In the genomic region with DNA sequence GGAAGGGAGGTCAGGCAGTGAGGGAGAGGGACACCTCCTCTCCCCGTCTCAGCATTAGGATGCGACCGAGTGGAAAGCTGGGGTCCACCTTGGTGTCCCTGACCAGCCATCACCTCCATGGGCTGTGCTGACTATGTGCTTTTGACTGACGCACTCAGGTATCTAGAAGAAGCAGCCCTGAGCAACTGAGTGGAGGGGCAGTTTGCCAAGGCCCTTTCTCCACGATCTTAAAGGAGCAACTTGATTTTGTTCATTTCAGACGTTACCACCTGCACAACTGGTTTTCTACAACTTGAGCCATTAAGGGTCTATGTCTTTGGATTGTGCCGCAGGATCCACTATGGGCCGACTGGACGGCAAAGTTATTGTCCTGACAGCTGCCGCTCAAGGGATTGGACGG, we compare ENCODE assay signal across 22 mouse cellular contexts. TPM values are rescaled to one million over a fixed set of nuclear protein-coding genes. Genes with fewer than 3 reads are reported as not detected.
DNase-seq lines count a peak whose midpoint lies in the region; ATAC-seq lines count a peak whose summit lies in the region.
"Had no signal": no experiment of that assay in that cellular context is flagged by ENCODE, and none has a peak within 500 bp of the region (broad histone marks: within the 10 kb centered on the region; RNA-seq: fewer than 3 reads in every experiment).

No protein-coding gene starts in this region.

- peak; percentile 30 for DNase-seq in kidney, adult 11 months
- peak; percentile 18 to 32 for DNase-seq in lung, adult 18-20 months
- DNase-seq in lung, postnatal 10 days, result no peak
- peak; percentile 22 for DNase-seq in lung, postnatal 14 days
- DNase-seq in urinary bladder, adult 18-20 months (ENCODE audit: low spot score in 2 of 2), result no peak
- DNase-seq: adrenal gland, postnatal 14 days; B cell, adult 2 months; cerebellum, adult 11-12 months; cerebellum, adult 9-11 months; cerebellum, postnatal 36 days; gastrocnemius, postnatal 10 days; heart, adult 2 months had no signal

- no peaks in the 10 kb centered on the region for H3K36me3 ChIP-seq in kidney, embryonic 15.5 days
- no peaks in the 10 kb centered on the region for H3K36me3 ChIP-seq in heart, embryonic 12.5 days
- H3K36me3 ChIP-seq: embryonic facial prominence, embryonic 13.5 days; forebrain, embryonic 12.5 days; G1E; hindbrain, embryonic 10.5 days had no signal

- H3K4me1 ChIP-seq in kidney, embryonic 15.5 days, result peaks cover 11% of the 10 kb centered on the region
- H3K4me1 ChIP-seq in heart, embryonic 12.5 days (replicated peaks), result no peaks in the 10 kb centered on the region

- no peaks in the 10 kb centered on the region for H3K27me3 ChIP-seq in kidney, embryonic 15.5 days
- 0 out of 2 replicates have a peak, but pooled peaks cover 2% of the 10 kb centered on the region for H3K27me3 ChIP-seq in heart, embryonic 12.5 days (replicated peaks)
- H3K27me3 ChIP-seq: embryonic facial prominence, embryonic 13.5 days; forebrain, embryonic 12.5 days had no signal

- 84% methylated on average over 11 of the region's 11 CpGs for WGBS in kidney, embryonic 15.5 days
- WGBS in heart, embryonic 12.5 days, result 82% methylated on average over 11 of the region's 11 CpGs

- no peak overlapping the region for H3K27ac ChIP-seq in kidney, embryonic 15.5 days
- no peak overlapping the region for H3K27ac ChIP-seq in heart, embryonic 12.5 days (ENCODE audit: poor library complexity, severe bottlenecking)
- H3K27ac ChIP-seq: embryonic facial prominence, embryonic 13.5 days; forebrain, embryonic 12.5 days; heart, adult 2 months; hindbrain, embryonic 10.5 days had no signal

- H3K9me3 ChIP-seq in kidney, embryonic 15.5 days (replicated peaks), result no peaks in the 10 kb centered on the region
- no peaks in the 10 kb centered on the region for H3K9me3 ChIP-seq in heart, embryonic 12.5 days (replicated peaks)
- H3K9me3 ChIP-seq: embryonic facial prominence, embryonic 13.5 days; forebrain, embryonic 12.5 days; G1E; hindbrain, embryonic 10.5 days had no signal

- no peak overlapping the region for H3K9ac ChIP-seq in kidney, embryonic 15.5 days
- no peak overlapping the region for H3K9ac ChIP-seq in heart, embryonic 12.5 days
- H3K9ac ChIP-seq: embryonic facial prominence, embryonic 13.5 days; forebrain, embryonic 12.5 days had no signal

- no peak overlapping the region for H3K4me2 ChIP-seq in kidney, embryonic 15.5 days
- no peak overlapping the region for H3K4me2 ChIP-seq in heart, embryonic 12.5 days
- H3K4me2 ChIP-seq: embryonic facial prominence, embryonic 13.5 days; forebrain, embryonic 12.5 days; heart, embryonic 11.5 days had no signal

- no peak overlapping the region for H3K4me3 ChIP-seq in kidney, embryonic 15.5 days (replicated peaks)
- H3K4me3 ChIP-seq in heart, embryonic 12.5 days, result no peak overlapping the region
- H3K4me3 ChIP-seq: embryonic facial prominence, embryonic 13.5 days; forebrain, embryonic 12.5 days; heart, adult 2 months; hindbrain, embryonic 10.5 days had no signal

- no peak for ATAC-seq in kidney, embryonic 15.5 days (replicated peaks; ENCODE audit: low FRiP score)
- no peak for ATAC-seq in heart, embryonic 12.5 days (ENCODE audit: insufficient number of reproducible peaks, low FRiP score)
- ATAC-seq: activated CD4-positive, CD25-positive, alpha-beta regulatory T cell, adult 4 months; CD4-positive, CD25-positive, alpha-beta regulatory T cell, adult 4 months; forebrain, embryonic 16.5 days had no signal

RNA-seq across cellular contexts. Expression of a gene that starts 4.2 kb away (rescaled TPM):
- polyA plus RNA-seq in kidney, embryonic 15.5 days (2015; fragmentation: Nextera tagmentation; extraction: Ambion mirVana), result 25.5 and 26.8 TPM in 2 replicates
- polyA plus RNA-seq in heart, embryonic 12.5 days (2016; fragmentation: Nextera tagmentation; extraction: Ambion mirVana), result 2.4 and 3.0 TPM in 2 replicates
- polyA plus RNA-seq: activated CD4-positive, CD25-positive, alpha-beta regulatory T cell, adult 4 months; CD4-positive, CD25-positive, alpha-beta regulatory T cell, adult 4 months; G1E had no signal

RNA-seq across cellular contexts. Expression of a gene that starts 22.2 kb away (rescaled TPM):
- polyA plus RNA-seq in kidney, embryonic 15.5 days (2015; fragmentation: Nextera tagmentation; extraction: Ambion mirVana), result 2.5 and 6.3 TPM in 2 replicates
- 0.77 and 0.86 TPM in 2 replicates for polyA plus RNA-seq in heart, embryonic 12.5 days (2016; fragmentation: Nextera tagmentation; extraction: Ambion mirVana)
- polyA plus RNA-seq: G1E had no signal

Comparison
In these comparisons a context has a peak if more than half of its experiments do, and no peak if none do; other contexts are left out.
1. DNase-seq: peak in kidney, adult 11 months (single experiment), lung, adult 18-20 months (2 of 2) and lung, postnatal 14 days (single experiment); none in lung, postnatal 10 days (single experiment) and urinary bladder, adult 18-20 months (0 of 2).